Mouse (Mus musculus) megakaryocyte, embryonic 14.5 days (primary cell): Measurements from ENCODE around the gene Borcs7. TPM values are rescaled to one million over a fixed set of nuclear protein-coding genes. Genes with fewer than 3 reads are reported as not detected.

Experiments
- H3K27me3 ChIP-seq: replicated peaks from 2 replicates; pipeline ENCODE3; 2012; ENCODE audit warnings: inconsistent platforms
- H3K36me3 ChIP-seq: replicated peaks from 2 replicates; pipeline ENCODE3; 2012; ENCODE audit warnings: low read length, inconsistent platforms, mixed read lengths
- H3K4me1 ChIP-seq: 2 replicates; pipeline ENCODE4 v1.6.1; 2012; ENCODE audit warnings: inconsistent platforms
- H3K4me3 ChIP-seq: replicated peaks from 2 replicates; pipeline ENCODE3; 2012; ENCODE audit warnings: moderate library complexity, mild to moderate bottlenecking, inconsistent platforms
- H3K9me3 ChIP-seq: 2 replicates; pipeline ENCODE4 v1.6.1; 2012; ENCODE audit warnings: inconsistent platforms
- FLI1 ChIP-seq: IDR thresholded peaks from 2 replicates; pipeline ENCODE4 v1.6.1; 2012; ENCODE audit warnings: low read length, inconsistent platforms, mixed read lengths
- GATA1 ChIP-seq: IDR thresholded peaks from 3 replicates; pipeline ENCODE4 v1.6.1; 2012; ENCODE audit warnings: mixed read lengths, low read length, inconsistent platforms, borderline replicate concordance
- polyA plus RNA-seq: library from polyadenylated mRNA; stranded (reverse); fragments of >175 nt; gene quantifications from 2 replicates; pipeline ENCODE4 v1.2.3, GENCODE M21; 2012; ENCODE audit warnings: low replicate concordance; ENCODE audit not compliant: insufficient read depth

Borcs7 gene
- polyA plus RNA-seq: 0.97 TPM in 1 of 2 replicates, not detected in the other

- Histone ChIP-seq H3K36me3 (peaks cover 11% of the 10 kb centered on the region), H3K27me3 (no peaks in the 10 kb centered on the region), H3K9me3 (no peaks in the 10 kb centered on the region), H3K4me3 (peak within 1 kb of the TSS; percentile 97), H3K4me1 (peaks cover 39% of the 10 kb centered on the region)
- TF ChIP-seq GATA1 (no peak), FLI1 (no peak)
Measured at GRCm38 (mm10) chr19:46689460-46690372, at the start of gene Borcs7. TSS of gene Borcs7 (plus strand) at chr19:46689906.

GRCm38 (mm10) chr19:46640780-46641179, 48.9 kb upstream of the Borcs7 start:
- Histone ChIP-seq H3K36me3 (peaks cover 97% of the 10 kb centered on the region), H3K9me3 (no peaks in the 10 kb centered on the region), H3K4me1 (peaks cover 71% of the 10 kb centered on the region), H3K4me3 (no peak overlapping the region), H3K27me3 (no peaks in the 10 kb centered on the region)
- TF ChIP-seq FLI1: no peak
- no peak for TF ChIP-seq GATA1

- H3K4me3 ChIP-seq: no peak overlapping the region
- TF ChIP-seq FLI1: no peak
- no peak for TF ChIP-seq GATA1
- H3K9me3 ChIP-seq: no peaks in the 10 kb centered on the region
- no peaks in the 10 kb centered on the region for H3K27me3 ChIP-seq
- H3K36me3 ChIP-seq: peaks cover 98% of the 10 kb centered on the region
- peaks cover 75% of the 10 kb centered on the region for H3K4me1 ChIP-seq
Measured at GRCm38 (mm10) chr19:46641420-46642085, 48.2 kb upstream of the Borcs7 start.

GRCm38 (mm10) chr19:46642136-46642753, 47.5 kb upstream of the Borcs7 start:
- peaks cover 98% of the 10 kb centered on the region for H3K36me3 ChIP-seq
- peaks cover 79% of the 10 kb centered on the region for H3K4me1 ChIP-seq
- TF ChIP-seq GATA1: no peak
- TF ChIP-seq FLI1: no peak
- H3K4me3 ChIP-seq: no peak overlapping the region
- no peaks in the 10 kb centered on the region for H3K9me3 ChIP-seq
- H3K27me3 ChIP-seq: no peaks in the 10 kb centered on the region

GRCm38 (mm10) chr19:46643236-46643635, 46.5 kb upstream of the Borcs7 start:
- H3K4me3 ChIP-seq: peak overlapping the region; percentile 12
- H3K27me3 ChIP-seq: no peaks in the 10 kb centered on the region
- H3K36me3 ChIP-seq: peaks cover 99% of the 10 kb centered on the region
- H3K4me1 ChIP-seq: peaks cover 84% of the 10 kb centered on the region
- no peaks in the 10 kb centered on the region for H3K9me3 ChIP-seq
- TF ChIP-seq FLI1 (no peak), GATA1 (no peak)

- no peaks in the 10 kb centered on the region for H3K9me3 ChIP-seq
- no peaks in the 10 kb centered on the region for H3K27me3 ChIP-seq
- TF ChIP-seq FLI1 (no peak), GATA1 (no peak)
- peaks cover 99% of the 10 kb centered on the region for H3K36me3 ChIP-seq
- peaks cover 74% of the 10 kb centered on the region for H3K4me1 ChIP-seq
- H3K4me3 ChIP-seq: no peak overlapping the region
Measured at GRCm38 (mm10) chr19:46644343-46644792, 45.3 kb upstream of the Borcs7 start.

- TF ChIP-seq FLI1 (no peak), GATA1 (no peak)
- Histone ChIP-seq H3K27me3 (no peaks in the 10 kb centered on the region), H3K4me3 (no peak overlapping the region), H3K9me3 (no peaks in the 10 kb centered on the region), H3K36me3 (peaks cover 99% of the 10 kb centered on the region), H3K4me1 (peaks cover 70% of the 10 kb centered on the region)
Measured at GRCm38 (mm10) chr19:46644793-46645602, 44.7 kb upstream of the Borcs7 start.

GRCm38 (mm10) chr19:46646041-46646481, 43.6 kb upstream of the Borcs7 start:
- Histone ChIP-seq H3K9me3 (no peaks in the 10 kb centered on the region), H3K27me3 (no peaks in the 10 kb centered on the region), H3K36me3 (peaks cover 97% of the 10 kb centered on the region), H3K4me1 (peaks cover 61% of the 10 kb centered on the region), H3K4me3 (no peak overlapping the region)
- no peak for TF ChIP-seq GATA1
- TF ChIP-seq FLI1: no peak

- no peak for TF ChIP-seq GATA1
- no peak for TF ChIP-seq FLI1
- H3K9me3 ChIP-seq: no peaks in the 10 kb centered on the region
- peaks cover 49% of the 10 kb centered on the region for H3K4me1 ChIP-seq
- H3K4me3 ChIP-seq: no peak overlapping the region
- no peaks in the 10 kb centered on the region for H3K27me3 ChIP-seq
- peaks cover 93% of the 10 kb centered on the region for H3K36me3 ChIP-seq
Measured at GRCm38 (mm10) chr19:46647254-46647653, 42.5 kb upstream of the Borcs7 start.

- peaks cover 90% of the 10 kb centered on the region for H3K36me3 ChIP-seq
- H3K9me3 ChIP-seq: no peaks in the 10 kb centered on the region
- TF ChIP-seq GATA1 (no peak), FLI1 (no peak)
- no peaks in the 10 kb centered on the region for H3K27me3 ChIP-seq
- peaks cover 43% of the 10 kb centered on the region for H3K4me1 ChIP-seq
- no peak overlapping the region for H3K4me3 ChIP-seq
Measured at GRCm38 (mm10) chr19:46647850-46648249, 41.9 kb upstream of the Borcs7 start.
